Mouse (Mus musculus) neural tube, embryonic 14.5 days (tissue): ENCODE measurements at regions not wholly inside any gene's neighbourhood (a gene's known extent, or its start where the extent isn't known, plus 50 kb on each side); places are given as distances from the start of the nearest gene placed in this dataset.

ENCODE experiments used
- ATAC-seq: fragments of 200-750 bp; cut with Nextera tagmentation; 2 replicates; pipeline ENCODE4 v1.8.0; 2017; ENCODE audit warnings: low read depth, mild to moderate bottlenecking, moderate TSS enrichment, moderate library complexity
- H3K27ac ChIP-seq: fragments of 300-500 bp; sonication (generic); 2 replicates; pipeline ENCODE4 v1.5.1; 2014; ENCODE audit warnings: low read depth, mild to moderate bottlenecking, control low read depth, low read length, moderate library complexity, mixed read lengths
- H3K27me3 ChIP-seq: fragments of 300-500 bp; sonication (generic); 2 replicates; pipeline ENCODE4 v1.6.1; 2014; ENCODE audit warnings: low read length; ENCODE audit not compliant: control insufficient read depth, insufficient read depth
- H3K36me3 ChIP-seq: fragments of 300-500 bp; sonication (generic); 2 replicates; pipeline ENCODE4 v1.6.1; 2014; ENCODE audit warnings: low read length, mixed read lengths; ENCODE audit not compliant: control insufficient read depth, insufficient read depth
- H3K4me1 ChIP-seq: fragments of 300-500 bp; sonication (generic); 2 replicates; pipeline ENCODE4 v1.6.1; 2014; ENCODE audit warnings: low read length; ENCODE audit not compliant: control insufficient read depth, insufficient read depth
- H3K4me2 ChIP-seq: fragments of 300-500 bp; sonication (generic); 2 replicates; pipeline ENCODE4 v1.6.1; 2014; ENCODE audit warnings: mild to moderate bottlenecking, low read depth, low read length, control low read depth
- H3K4me3 ChIP-seq: fragments of 300-500 bp; sonication (generic); 2 replicates; pipeline ENCODE4 v1.5.1; 2014; ENCODE audit warnings: low read depth, low read length, control low read depth, mixed read lengths
- H3K9ac ChIP-seq: fragments of 300-500 bp; sonication (generic); replicated peaks from 2 replicates; pipeline ENCODE4 v1.6.1; 2014; ENCODE audit warnings: low read depth, mild to moderate bottlenecking, control low read depth, low read length, mixed read lengths
- H3K9me3 ChIP-seq: fragments of 300-500 bp; sonication (generic); 2 replicates; pipeline ENCODE4 v1.6.1; 2016; ENCODE audit warnings: low read length; ENCODE audit not compliant: control insufficient read depth
- WGBS: fragments of 180-500 bp; shearing (Covaris S2); extraction: QIAGEN DNeasy Blood & Tissue Kit; methylation state at CpG from one replicate; pipeline ENCODE4 v1.1.7; 2014; 5-methylcytosine and 5-hydroxymethylcytosine counted together

GRCm38 (mm10) chr4:97343378-97343777 is 160.4 kb upstream of the Gm10192 start:
- H3K9me3 ChIP-seq = no peaks in the 10 kb centered on the region
- H3K27me3 ChIP-seq = no peaks in the 10 kb centered on the region
- H3K27ac ChIP-seq = no peak overlapping the region
- ATAC-seq = no peak
- H3K4me1 ChIP-seq = no peaks in the 10 kb centered on the region
- no peaks in the 10 kb centered on the region for H3K36me3 ChIP-seq
- 90% methylated on average over 1 of the region's 1 CpGs for WGBS
- H3K9ac ChIP-seq = no peak overlapping the region
- H3K4me2 ChIP-seq = no peak overlapping the region
- no peak overlapping the region for H3K4me3 ChIP-seq
